In the genomic region with DNA sequence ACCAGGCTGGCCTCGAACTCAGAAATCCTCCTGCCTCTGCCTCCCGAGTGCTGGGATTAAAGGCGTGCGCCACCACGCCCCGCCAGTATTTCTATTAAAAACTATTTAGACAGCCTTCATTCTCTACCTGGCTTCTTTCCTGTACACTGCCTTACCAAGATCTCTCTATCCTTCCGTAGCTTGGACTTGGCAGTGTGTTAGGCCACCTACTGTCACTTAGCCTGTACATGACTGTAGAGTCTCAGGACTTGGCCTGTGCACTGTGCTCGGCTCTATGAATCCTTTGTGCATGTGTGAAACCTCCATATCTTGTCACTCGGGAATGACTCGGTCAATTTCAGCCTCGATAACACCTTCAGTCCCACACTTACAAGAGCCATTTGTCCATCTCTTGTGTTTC, we compare ENCODE assay signal across 9 mouse cellular contexts.
"Had no signal": no experiment of that assay in that cellular context is flagged by ENCODE, and none has a peak within 500 bp of the region (broad histone marks: within the 10 kb centered on the region; RNA-seq: fewer than 3 reads in every experiment).

No protein-coding gene starts in this region.

- DNase-seq: kidney, postnatal 25 days; layer of hippocampus, adult 9-11 months; liver, postnatal 0 days; lung, embryonic 14.5 days; right cerebral cortex, adult 18-20 months; right cerebral cortex, postnatal 14 days; right cerebral cortex, postnatal 4 days; thymus, adult 18-20 months; thymus, postnatal 36 days had no signal
